Mouse (Mus musculus): Measurements from ENCODE around the gene Josd2. TPM values are rescaled to one million over a fixed set of nuclear protein-coding genes. Genes with fewer than 3 reads are reported as not detected.

The Josd2 gene
- polyA plus RNA-seq (2014; fragmentation: Nextera tagmentation; extraction: Ambion mirVana): 64.9 and 78.9 TPM in 2 replicates

DNA sequence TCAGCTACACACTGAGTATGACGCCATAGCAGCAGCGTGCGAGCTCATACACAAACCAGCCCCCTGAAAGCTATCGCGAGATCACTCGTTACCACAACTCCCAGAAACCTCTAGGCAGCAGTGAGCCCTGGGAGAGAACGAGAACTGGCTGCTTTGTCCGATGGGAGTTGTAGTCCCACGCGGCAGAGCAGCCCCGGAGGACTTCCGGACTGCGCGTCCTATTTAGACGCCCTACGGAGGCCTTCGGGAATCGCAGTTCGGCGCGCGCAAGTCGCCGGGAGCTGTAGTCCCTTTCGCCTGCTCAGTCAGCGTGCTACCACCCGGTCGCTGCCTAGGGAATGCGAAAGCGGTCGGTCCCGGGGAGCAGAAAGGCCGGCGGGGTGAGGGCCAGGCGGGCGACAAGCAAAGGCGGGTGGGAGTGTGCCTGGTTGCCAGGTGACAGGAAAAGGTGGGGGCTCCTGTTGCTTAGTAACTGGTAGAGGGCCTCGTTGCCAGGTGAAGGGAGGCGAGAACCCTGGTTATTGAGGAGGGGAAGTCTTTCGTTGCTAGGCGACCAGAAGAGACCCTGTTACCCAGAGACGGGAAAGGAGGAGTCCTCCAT lies at the start of gene Josd2:
TSS of gene Josd2 (plus strand) at position 170 of the 601 bp plus-strand sequence.
- peak within 1 kb of the TSS; percentile 72 for H3K9ac ChIP-seq (ENCODE audit: low read depth, low read length)
- H3K36me3 ChIP-seq (ENCODE audit: control insufficient read depth, insufficient read depth, low read length): no peaks in the 10 kb centered on the region
- peak within 1 kb of the TSS; percentile 62 for H3K4me2 ChIP-seq (replicated peaks; ENCODE audit: low read depth, low read length)
- WGBS: under 1% methylated on average over 42 of the region's 42 CpGs
- ATAC-seq (ENCODE audit: low FRiP score, low TSS enrichment): peak; percentile 96
- peaks cover 10% of the 10 kb centered on the region for H3K4me1 ChIP-seq (ENCODE audit: control insufficient read depth, insufficient read depth, low read length)
- H3K4me3 ChIP-seq (ENCODE audit: low read length): peak within 1 kb of the TSS; percentile 69
- peaks cover 17% of the 10 kb centered on the region for H3K27me3 ChIP-seq (ENCODE audit: control insufficient read depth, insufficient read depth, low read length)
- H3K27ac ChIP-seq (ENCODE audit: low read depth, low read length): peak within 1 kb of the TSS; percentile 69; the same call in 1 of the 2 replicates
- no peaks in the 10 kb centered on the region for H3K9me3 ChIP-seq (ENCODE audit: control insufficient read depth, low read length)

DNA sequence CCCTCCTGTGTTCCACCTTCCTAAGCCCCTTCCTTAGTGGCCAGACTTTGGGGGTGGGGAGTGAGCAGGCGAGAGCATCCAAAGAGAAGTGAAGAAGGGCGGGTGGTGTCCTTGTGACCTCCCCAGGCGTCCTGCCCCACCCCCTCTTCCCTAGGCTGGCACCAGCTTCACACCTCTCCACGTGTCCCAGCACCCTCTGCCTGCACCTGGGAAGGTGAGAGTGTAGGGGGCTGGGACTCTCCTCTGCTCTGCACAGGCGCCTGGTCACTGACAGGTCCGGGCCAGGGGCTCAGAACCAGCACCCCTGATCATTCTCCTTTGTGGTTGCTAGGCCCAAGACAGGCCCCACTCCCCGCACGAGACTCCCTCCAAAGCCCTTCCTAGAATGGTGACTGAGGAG lies 40.1 kb upstream of the Josd2 start:
- Histone ChIP-seq H3K27me3 (ENCODE audit: control insufficient read depth, insufficient read depth, low read length) (peaks cover 53% of the 10 kb centered on the region), H3K4me2 (replicated peaks; ENCODE audit: low read depth, low read length) (peak overlapping the region; percentile 91; the same call in 1 of the 2 replicates)
- WGBS: 6% methylated on average over 8 of the region's 8 CpGs

DNA sequence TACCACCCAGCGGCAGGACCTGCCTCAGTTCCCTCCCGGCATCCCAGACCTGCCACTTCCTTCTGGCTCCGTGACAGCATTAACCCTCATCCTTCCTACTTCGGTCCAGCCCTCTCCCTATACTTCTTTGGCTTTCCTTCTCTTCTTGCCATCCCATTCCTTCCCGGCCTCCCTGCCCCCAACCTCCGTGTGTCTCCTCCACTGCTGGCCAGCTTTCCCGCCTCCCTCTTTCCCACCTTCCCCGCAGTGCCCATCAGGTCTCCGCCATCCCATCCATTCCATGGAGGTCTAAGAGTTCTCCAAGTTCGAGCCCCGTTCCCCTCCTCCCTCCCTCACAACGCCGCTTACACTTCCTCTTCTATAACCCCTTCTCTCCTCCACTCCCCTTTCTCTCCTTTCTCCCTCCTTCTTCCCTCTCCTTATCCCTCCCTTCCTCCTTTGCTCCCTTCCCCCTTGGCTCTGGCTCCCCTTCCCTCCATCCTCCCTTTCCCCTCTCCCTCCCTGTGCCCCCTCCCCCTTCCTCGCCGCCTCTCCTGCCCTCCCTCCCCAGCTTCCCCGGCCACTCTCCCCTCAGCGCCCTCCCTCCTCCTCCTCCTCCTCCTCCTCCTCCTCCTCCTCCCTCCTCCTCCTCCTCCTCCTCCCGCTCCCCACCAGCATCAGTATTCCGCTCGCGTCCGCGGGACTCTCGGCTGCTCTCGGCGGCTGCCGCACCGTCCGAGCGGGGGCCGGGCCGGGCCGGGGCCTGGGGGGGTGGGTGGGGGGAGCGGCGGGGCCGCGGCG lies 39.4 kb upstream of the Josd2 start:
- 2% methylated on average over 17 of the region's 38 CpGs for WGBS
- Histone ChIP-seq H3K9ac (ENCODE audit: low read depth, low read length) (peak overlapping the region; percentile 44; the same call in 1 of the 2 replicates), H3K9me3 (ENCODE audit: control insufficient read depth, low read length) (no peaks in the 10 kb centered on the region), H3K4me3 (ENCODE audit: low read length) (peak overlapping the region; percentile 47), H3K4me2 (replicated peaks; ENCODE audit: low read depth, low read length) (peak overlapping the region; percentile 91), H3K27ac (ENCODE audit: low read depth, low read length) (no peak overlapping the region), H3K4me1 (ENCODE audit: control insufficient read depth, insufficient read depth, low read length) (0 out of 2 replicates have a peak, but pooled peaks cover 7% of the 10 kb centered on the region), H3K27me3 (ENCODE audit: control insufficient read depth, insufficient read depth, low read length) (peaks cover 53% of the 10 kb centered on the region), H3K36me3 (ENCODE audit: control insufficient read depth, insufficient read depth, low read length) (no peaks in the 10 kb centered on the region)
- ATAC-seq (ENCODE audit: low FRiP score, low TSS enrichment): 0 out of 2 replicates have a peak, but pooled peaks have one; percentile 33

More for the DNA sequence above, 40.1 kb upstream of the Josd2 start:
- no peaks in the 10 kb centered on the region for H3K9me3 ChIP-seq (ENCODE audit: control insufficient read depth, low read length)
- H3K4me3 ChIP-seq (ENCODE audit: low read length): no peak overlapping the region; the same call in 1 of the 2 replicates
- 0 out of 2 replicates have a peak, but pooled peaks cover 7% of the 10 kb centered on the region for H3K4me1 ChIP-seq (ENCODE audit: control insufficient read depth, insufficient read depth, low read length)
- H3K27ac ChIP-seq (ENCODE audit: low read depth, low read length): no peak overlapping the region
- H3K36me3 ChIP-seq (ENCODE audit: control insufficient read depth, insufficient read depth, low read length): no peaks in the 10 kb centered on the region
- ATAC-seq (ENCODE audit: low FRiP score, low TSS enrichment): peak; percentile 47; the same call in 1 of the 2 replicates
- H3K9ac ChIP-seq (ENCODE audit: low read depth, low read length): no peak overlapping the region

DNA sequence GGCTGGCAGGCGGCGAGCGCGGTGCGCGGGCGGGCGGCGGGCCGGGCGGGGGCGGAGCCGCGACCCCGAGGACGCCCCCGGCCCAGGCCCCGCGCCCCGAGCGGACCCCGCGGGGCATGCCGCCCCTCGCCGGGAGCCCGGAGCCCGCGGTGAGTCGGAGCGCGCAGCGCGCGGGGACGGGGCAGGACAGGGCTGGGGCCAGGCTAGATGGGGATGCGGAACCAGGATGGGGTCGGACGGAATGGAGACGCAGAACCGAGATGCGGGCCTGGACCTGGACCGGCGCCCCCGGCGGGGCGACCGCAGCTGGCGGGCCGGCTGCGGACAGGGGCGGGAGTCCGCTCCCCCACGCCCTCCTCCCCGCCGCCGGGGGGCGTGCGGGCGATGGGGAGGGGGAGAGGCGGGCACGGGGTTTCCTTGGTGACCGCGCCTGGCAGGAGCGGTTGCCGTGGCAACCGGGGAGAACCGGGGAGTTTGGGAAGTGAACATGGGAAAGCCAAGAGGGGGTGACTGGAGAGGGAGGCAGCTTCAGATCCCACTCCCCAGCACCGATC lies 38.7 kb upstream of the Josd2 start, which contains the start of gene Lrrc4b:
TSS of gene Lrrc4b (plus strand) at position 51 of the 554 bp plus-strand sequence.
- ATAC-seq (ENCODE audit: low FRiP score, low TSS enrichment): peak; percentile 40; the same call in 1 of the 2 replicates
- under 1% methylated on average over 37 of the region's 69 CpGs for WGBS
- Histone ChIP-seq H3K4me3 (ENCODE audit: low read length) (peak within 1 kb of the TSS; percentile 47), H3K4me1 (ENCODE audit: control insufficient read depth, insufficient read depth, low read length) (0 out of 2 replicates have a peak, but pooled peaks cover 7% of the 10 kb centered on the region), H3K9me3 (ENCODE audit: control insufficient read depth, low read length) (no peaks in the 10 kb centered on the region), H3K27ac (ENCODE audit: low read depth, low read length) (no peak within 1 kb of the TSS), H3K4me2 (replicated peaks; ENCODE audit: low read depth, low read length) (peak within 1 kb of the TSS; percentile 91), H3K36me3 (ENCODE audit: control insufficient read depth, insufficient read depth, low read length) (no peaks in the 10 kb centered on the region), H3K9ac (ENCODE audit: low read depth, low read length) (peak within 1 kb of the TSS; percentile 44), H3K27me3 (ENCODE audit: control insufficient read depth, insufficient read depth, low read length) (peaks cover 53% of the 10 kb centered on the region)

DNA sequence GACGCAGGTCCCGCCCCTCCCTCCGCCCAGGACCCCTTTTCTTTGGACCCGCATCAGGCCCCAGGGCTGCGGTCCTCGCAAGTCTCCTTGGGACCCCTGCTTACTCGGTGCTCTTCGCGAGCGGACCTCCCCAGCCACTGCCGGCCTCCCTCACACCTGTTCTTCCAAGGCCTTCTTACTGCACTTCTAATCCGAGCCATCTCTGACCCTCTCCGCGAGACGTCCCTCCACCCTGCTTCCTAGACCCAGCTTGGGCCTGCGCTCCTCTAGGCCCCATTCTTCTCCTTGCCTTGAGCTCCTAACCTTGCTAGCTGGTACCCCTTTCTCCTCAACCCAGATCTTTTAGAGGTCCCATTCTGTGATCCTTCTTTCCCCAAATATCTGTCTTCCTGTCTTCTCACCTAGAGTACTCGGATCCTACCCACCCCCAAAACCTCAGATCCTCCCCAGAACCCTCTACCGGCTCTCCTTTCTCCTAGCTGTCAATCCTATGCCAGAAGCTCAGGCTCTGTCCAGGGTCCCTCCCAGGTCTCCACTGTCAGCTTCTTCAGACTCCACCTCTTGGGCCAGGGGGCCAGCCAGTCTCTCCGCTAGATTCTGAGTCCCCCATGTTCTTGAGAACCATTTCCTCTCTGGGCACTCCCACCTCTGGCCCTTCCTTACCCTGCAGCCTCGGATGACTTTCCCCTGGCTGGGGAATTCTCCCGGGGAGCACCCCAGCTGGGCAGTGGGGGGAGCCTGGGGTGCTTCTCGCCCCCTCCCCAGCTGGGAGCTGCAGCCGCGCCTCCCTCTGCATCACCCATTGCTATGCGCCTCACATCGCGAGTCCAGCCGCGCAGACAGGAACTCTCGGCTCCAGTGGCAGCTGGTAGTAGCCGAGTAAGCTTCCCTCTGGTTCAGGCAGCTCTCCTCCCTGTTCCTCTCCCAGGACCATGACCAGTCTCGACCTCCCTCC lies 38.0 kb upstream of the Josd2 start:
- no peaks in the 10 kb centered on the region for H3K36me3 ChIP-seq (ENCODE audit: control insufficient read depth, insufficient read depth, low read length)
- WGBS: 3% methylated on average over 30 of the region's 32 CpGs
- H3K27ac ChIP-seq (ENCODE audit: low read depth, low read length): no peak overlapping the region
- no peaks in the 10 kb centered on the region for H3K9me3 ChIP-seq (ENCODE audit: control insufficient read depth, low read length)
- H3K4me1 ChIP-seq (ENCODE audit: control insufficient read depth, insufficient read depth, low read length): 0 out of 2 replicates have a peak, but pooled peaks cover 7% of the 10 kb centered on the region
- H3K9ac ChIP-seq (ENCODE audit: low read depth, low read length): no peak overlapping the region; the same call in 1 of the 2 replicates
- 0 out of 2 replicates have a peak, but pooled peaks have one; percentile 11 for ATAC-seq (ENCODE audit: low FRiP score, low TSS enrichment)
- peak overlapping the region; percentile 91 for H3K4me2 ChIP-seq (replicated peaks; ENCODE audit: low read depth, low read length)
- peaks cover 53% of the 10 kb centered on the region for H3K27me3 ChIP-seq (ENCODE audit: control insufficient read depth, insufficient read depth, low read length)
- H3K4me3 ChIP-seq (ENCODE audit: low read length): peak overlapping the region; percentile 47

DNA sequence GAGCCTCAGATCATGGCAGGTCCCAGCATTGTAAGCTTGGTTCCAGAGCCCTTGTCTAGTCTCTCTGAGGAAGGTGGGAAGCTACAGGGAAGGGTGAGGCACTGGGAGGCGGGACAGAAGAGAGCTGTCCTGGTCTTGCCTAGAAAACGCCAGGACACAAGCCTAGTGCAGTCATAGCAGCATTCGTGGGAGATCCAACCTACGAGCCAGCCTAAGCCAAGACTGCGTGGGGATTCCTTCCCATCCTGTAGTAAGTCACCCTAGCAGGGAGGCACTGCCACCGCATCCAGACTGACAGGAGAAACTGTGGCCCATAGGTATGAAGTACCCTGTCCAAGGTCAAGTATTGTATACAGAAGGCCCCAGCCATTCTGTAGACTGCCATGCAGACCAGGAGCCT lies 35.2 kb upstream of the Josd2 start:
- H3K36me3 ChIP-seq (ENCODE audit: control insufficient read depth, insufficient read depth, low read length): no peaks in the 10 kb centered on the region
- no peak overlapping the region for H3K4me2 ChIP-seq (replicated peaks; ENCODE audit: low read depth, low read length)
- H3K9ac ChIP-seq (ENCODE audit: low read depth, low read length): no peak overlapping the region
- ATAC-seq (ENCODE audit: low FRiP score, low TSS enrichment): no peak
- no peak overlapping the region for H3K4me3 ChIP-seq (ENCODE audit: low read length)
- WGBS: 66% methylated on average over 6 of the region's 6 CpGs
- H3K27me3 ChIP-seq (ENCODE audit: control insufficient read depth, insufficient read depth, low read length): peaks cover 44% of the 10 kb centered on the region
- no peak overlapping the region for H3K27ac ChIP-seq (ENCODE audit: low read depth, low read length)
- H3K9me3 ChIP-seq (ENCODE audit: control insufficient read depth, low read length): no peaks in the 10 kb centered on the region
- 0 out of 2 replicates have a peak, but pooled peaks cover 7% of the 10 kb centered on the region for H3K4me1 ChIP-seq (ENCODE audit: control insufficient read depth, insufficient read depth, low read length)

DNA sequence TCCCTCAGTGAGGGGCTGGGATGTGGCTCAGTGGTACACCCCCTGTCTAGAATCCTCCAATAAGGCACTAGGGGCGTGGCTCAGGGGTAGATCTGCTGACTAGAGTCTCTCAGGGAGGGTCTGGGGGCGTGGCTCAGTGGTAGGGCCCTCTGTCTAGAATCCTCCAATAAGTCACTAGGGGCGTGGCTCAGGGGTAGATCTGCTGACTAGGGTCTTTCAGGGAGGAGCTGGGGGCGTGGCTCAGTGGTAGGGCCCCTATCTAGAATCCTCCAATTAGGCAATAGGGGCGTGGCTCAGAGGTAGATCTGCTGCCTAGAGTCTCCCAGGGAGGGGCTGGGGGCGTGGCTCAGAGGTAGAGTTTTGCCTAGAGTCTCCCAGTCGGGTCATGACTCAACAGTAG lies 34.4 kb upstream of the Josd2 start:
- H3K4me1 ChIP-seq (ENCODE audit: control insufficient read depth, insufficient read depth, low read length): 0 out of 2 replicates have a peak, but pooled peaks cover 7% of the 10 kb centered on the region
- H3K36me3 ChIP-seq (ENCODE audit: control insufficient read depth, insufficient read depth, low read length): no peaks in the 10 kb centered on the region
- H3K4me2 ChIP-seq (replicated peaks; ENCODE audit: low read depth, low read length): no peak overlapping the region
- WGBS: 2% methylated on average over 7 of the region's 7 CpGs
- H3K9ac ChIP-seq (ENCODE audit: low read depth, low read length): no peak overlapping the region
- H3K27me3 ChIP-seq (ENCODE audit: control insufficient read depth, insufficient read depth, low read length): peaks cover 40% of the 10 kb centered on the region
- peak; percentile 70 for ATAC-seq (ENCODE audit: low FRiP score, low TSS enrichment)
- no peak overlapping the region for H3K4me3 ChIP-seq (ENCODE audit: low read length)
- H3K27ac ChIP-seq (ENCODE audit: low read depth, low read length): no peak overlapping the region
- no peaks in the 10 kb centered on the region for H3K9me3 ChIP-seq (ENCODE audit: control insufficient read depth, low read length)

DNA sequence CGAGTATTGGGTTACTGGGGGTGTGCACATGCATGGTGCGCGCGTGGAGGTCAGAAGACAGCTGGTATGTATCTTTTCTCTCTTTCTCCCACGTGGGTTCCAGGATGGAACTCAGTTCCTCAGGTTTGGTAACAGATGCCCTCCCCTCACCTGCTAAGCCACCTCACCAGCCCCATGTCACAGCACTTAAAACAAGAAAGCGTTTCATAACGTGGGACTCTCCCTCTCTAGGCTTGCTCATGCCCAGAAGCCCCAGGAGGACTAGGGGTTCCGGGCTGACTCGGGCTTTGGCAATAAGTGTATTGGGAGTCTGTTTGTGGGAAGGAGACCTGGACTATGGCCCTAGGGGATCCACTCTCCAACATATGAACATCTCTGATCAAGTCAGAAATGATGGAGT lies 33.7 kb upstream of the Josd2 start:
- H3K27ac ChIP-seq (ENCODE audit: low read depth, low read length): no peak overlapping the region
- no peak overlapping the region for H3K4me2 ChIP-seq (replicated peaks; ENCODE audit: low read depth, low read length)
- no peaks in the 10 kb centered on the region for H3K9me3 ChIP-seq (ENCODE audit: control insufficient read depth, low read length)
- H3K9ac ChIP-seq (ENCODE audit: low read depth, low read length): no peak overlapping the region
- H3K4me3 ChIP-seq (ENCODE audit: low read length): no peak overlapping the region
- 47% methylated on average over 9 of the region's 9 CpGs for WGBS
- no peaks in the 10 kb centered on the region for H3K36me3 ChIP-seq (ENCODE audit: control insufficient read depth, insufficient read depth, low read length)
- H3K4me1 ChIP-seq (ENCODE audit: control insufficient read depth, insufficient read depth, low read length): 0 out of 2 replicates have a peak, but pooled peaks cover 5% of the 10 kb centered on the region
- peaks cover 35% of the 10 kb centered on the region for H3K27me3 ChIP-seq (ENCODE audit: control insufficient read depth, insufficient read depth, low read length)
- ATAC-seq (ENCODE audit: low FRiP score, low TSS enrichment): no peak
